Mouse (Mus musculus): ENCODE results near the gene Spo11. TPM values are rescaled to one million over a fixed set of nuclear protein-coding genes. Genes with fewer than 3 reads are reported as not detected.

The Spo11 gene
- polyA plus RNA-seq, 1 experiment = 88.7 TPM

- Histone ChIP-seq H3K4me3 (ENCODE audit: control insufficient read depth, low read depth, low read length) (no peak overlapping the region), H3K27ac (ENCODE audit: control insufficient read depth, insufficient read depth, low read depth, low read length) (no peak overlapping the region), H3K36me3 (ENCODE audit: control insufficient read depth, insufficient read depth, low read length) (no peaks in the 10 kb centered on the region), H3K4me1 (ENCODE audit: control insufficient read depth, insufficient read depth, low read length) (peaks cover 15% of the 10 kb centered on the region), H3K27me3 (ENCODE audit: control insufficient read depth, insufficient read depth, low read length) (no peaks in the 10 kb centered on the region)
- TF ChIP-seq POLR2A (IDR thresholded peaks at IDR 0.05; ENCODE audit: control insufficient read depth, low read depth, low read length) (no peak), CTCF (IDR thresholded peaks at IDR 0.05; ENCODE audit: control insufficient read depth, insufficient read depth, insufficient replicate concordance, low read depth, low read length) (no peak)
These were observed 41.5 kb upstream of the Spo11 start for GRCm38 (mm10) chr2:172935776-172936562.

GRCm38 (mm10) chr2:172936844-172937243 lies 40.7 kb upstream of the Spo11 start:
- TF ChIP-seq POLR2A (IDR thresholded peaks at IDR 0.05; ENCODE audit: control insufficient read depth, low read depth, low read length) (no peak), CTCF (IDR thresholded peaks at IDR 0.05; ENCODE audit: control insufficient read depth, insufficient read depth, insufficient replicate concordance, low read depth, low read length) (no peak)
- no peak overlapping the region for H3K4me3 ChIP-seq (ENCODE audit: control insufficient read depth, low read depth, low read length)
- H3K27me3 ChIP-seq (ENCODE audit: control insufficient read depth, insufficient read depth, low read length) = no peaks in the 10 kb centered on the region
- peaks cover 16% of the 10 kb centered on the region for H3K4me1 ChIP-seq (ENCODE audit: control insufficient read depth, insufficient read depth, low read length)
- H3K36me3 ChIP-seq (ENCODE audit: control insufficient read depth, insufficient read depth, low read length) = no peaks in the 10 kb centered on the region
- H3K27ac ChIP-seq (ENCODE audit: control insufficient read depth, insufficient read depth, low read depth, low read length) = no peak overlapping the region

- no peaks in the 10 kb centered on the region for H3K36me3 ChIP-seq (ENCODE audit: control insufficient read depth, insufficient read depth, low read length)
- H3K27me3 ChIP-seq (ENCODE audit: control insufficient read depth, insufficient read depth, low read length) = no peaks in the 10 kb centered on the region
- no peak overlapping the region for H3K27ac ChIP-seq (ENCODE audit: control insufficient read depth, insufficient read depth, low read depth, low read length)
- TF ChIP-seq POLR2A (IDR thresholded peaks at IDR 0.05; ENCODE audit: control insufficient read depth, low read depth, low read length) = no peak
- no peak for TF ChIP-seq CTCF (IDR thresholded peaks at IDR 0.05; ENCODE audit: control insufficient read depth, insufficient read depth, insufficient replicate concordance, low read depth, low read length)
- peaks cover 16% of the 10 kb centered on the region for H3K4me1 ChIP-seq (ENCODE audit: control insufficient read depth, insufficient read depth, low read length)
- H3K4me3 ChIP-seq (ENCODE audit: control insufficient read depth, low read depth, low read length) = no peak overlapping the region
These were observed 39.9 kb upstream of the Spo11 start for GRCm38 (mm10) chr2:172937326-172938190.

GRCm38 (mm10) chr2:172938761-172939638 lies 38.5 kb upstream of the Spo11 start:
- peak overlapping the region; percentile 73 for H3K4me3 ChIP-seq (ENCODE audit: control insufficient read depth, low read depth, low read length)
- H3K4me1 ChIP-seq (ENCODE audit: control insufficient read depth, insufficient read depth, low read length) = peaks cover 16% of the 10 kb centered on the region
- no peaks in the 10 kb centered on the region for H3K36me3 ChIP-seq (ENCODE audit: control insufficient read depth, insufficient read depth, low read length)
- TF ChIP-seq CTCF (IDR thresholded peaks at IDR 0.05; ENCODE audit: control insufficient read depth, insufficient read depth, insufficient replicate concordance, low read depth, low read length) (no peak), POLR2A (IDR thresholded peaks at IDR 0.05; ENCODE audit: control insufficient read depth, low read depth, low read length) (no peak)
- H3K27me3 ChIP-seq (ENCODE audit: control insufficient read depth, insufficient read depth, low read length) = no peaks in the 10 kb centered on the region
- H3K27ac ChIP-seq (ENCODE audit: control insufficient read depth, insufficient read depth, low read depth, low read length) = no peak overlapping the region

GRCm38 (mm10) chr2:172939639-172940002 lies 37.9 kb upstream of the Spo11 start:
- peaks cover 16% of the 10 kb centered on the region for H3K4me1 ChIP-seq (ENCODE audit: control insufficient read depth, insufficient read depth, low read length)
- no peak for TF ChIP-seq CTCF (IDR thresholded peaks at IDR 0.05; ENCODE audit: control insufficient read depth, insufficient read depth, insufficient replicate concordance, low read depth, low read length)
- TF ChIP-seq POLR2A (IDR thresholded peaks at IDR 0.05; ENCODE audit: control insufficient read depth, low read depth, low read length) = no peak
- H3K27me3 ChIP-seq (ENCODE audit: control insufficient read depth, insufficient read depth, low read length) = no peaks in the 10 kb centered on the region
- H3K27ac ChIP-seq (ENCODE audit: control insufficient read depth, insufficient read depth, low read depth, low read length) = no peak overlapping the region
- no peaks in the 10 kb centered on the region for H3K36me3 ChIP-seq (ENCODE audit: control insufficient read depth, insufficient read depth, low read length)
- H3K4me3 ChIP-seq (ENCODE audit: control insufficient read depth, low read depth, low read length) = peak overlapping the region; percentile 73

- Histone ChIP-seq H3K4me1 (ENCODE audit: control insufficient read depth, insufficient read depth, low read length) (peaks cover 16% of the 10 kb centered on the region), H3K27ac (ENCODE audit: control insufficient read depth, insufficient read depth, low read depth, low read length) (no peak within 1 kb of the TSS)
These were observed 37.3 kb upstream of the Spo11 start, which contains the start of gene Bmp7 for GRCm38 (mm10) chr2:172940003-172940798. Gene Bmp7, minus strand, starts transcription at chr2:172940321.

More at GRCm38 (mm10) chr2:172940003-172940798, 37.3 kb upstream of the Spo11 start, which contains the start of gene Bmp7:
- H3K27me3 ChIP-seq (ENCODE audit: control insufficient read depth, insufficient read depth, low read length) = no peaks in the 10 kb centered on the region
- no peak for TF ChIP-seq POLR2A (IDR thresholded peaks at IDR 0.05; ENCODE audit: control insufficient read depth, low read depth, low read length)
- no peaks in the 10 kb centered on the region for H3K36me3 ChIP-seq (ENCODE audit: control insufficient read depth, insufficient read depth, low read length)
- peak within 1 kb of the TSS; percentile 73 for H3K4me3 ChIP-seq (ENCODE audit: control insufficient read depth, low read depth, low read length)

All from testis, adult 2 months (tissue).